Mouse (Mus musculus) G1E (cell line): Measurements from ENCODE around the gene Gm27021.

Experiments
- CTCF ChIP-seq: IDR thresholded peaks from 2 replicates; pipeline ENCODE4 v1.5.1; 2012; ENCODE audit warnings: low read depth, low read length, inconsistent platforms, mixed read lengths
- GATA1 ChIP-seq: IDR thresholded peaks from 2 replicates; pipeline ENCODE4 v1.6.1; 2012; ENCODE audit warnings: borderline replicate concordance, low read length, inconsistent platforms, mixed read lengths

DNA sequence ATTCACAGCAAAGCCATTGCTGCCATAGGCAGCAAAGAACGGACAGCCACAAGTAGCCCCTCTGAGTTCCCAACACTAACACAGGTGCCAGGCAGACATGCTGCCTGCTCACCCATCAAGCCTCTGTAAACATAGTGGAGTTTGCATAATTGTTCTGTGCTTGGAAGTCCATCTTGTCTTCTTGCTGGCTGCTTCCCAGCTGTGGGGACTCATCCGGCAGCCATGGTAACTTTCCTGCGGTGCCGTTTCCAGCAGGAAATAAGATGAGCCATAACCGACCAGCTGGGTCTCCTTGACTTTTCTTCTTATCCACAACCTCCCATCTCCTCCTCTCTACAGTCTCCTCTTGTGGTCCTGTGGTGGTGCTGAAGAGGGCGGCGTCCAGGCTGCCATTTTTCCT lies 30.5 kb upstream of the Gm27021 start:
- TF ChIP-seq CTCF (no peak), GATA1 (no peak)
